Mouse (Mus musculus) G1E-ER4 (cell line): Measurements from ENCODE around the gene Plcb4. TPM values are rescaled to one million over a fixed set of nuclear protein-coding genes. Genes with fewer than 3 reads are reported as not detected.

Experiments used
- GATA1 ChIP-seq: IDR thresholded peaks from one replicate; pipeline ENCODE4 v1.8.0; 2012; ENCODE audit warnings: low read length, inconsistent platforms
- polyA plus RNA-seq: library from polyadenylated mRNA; stranded (reverse); fragments of >175 nt; gene quantifications from 2 replicates; pipeline ENCODE4 v1.2.3, GENCODE M21; 2012

Plcb4 gene
- polyA plus RNA-seq, 1 experiment, result not detected

DNA sequence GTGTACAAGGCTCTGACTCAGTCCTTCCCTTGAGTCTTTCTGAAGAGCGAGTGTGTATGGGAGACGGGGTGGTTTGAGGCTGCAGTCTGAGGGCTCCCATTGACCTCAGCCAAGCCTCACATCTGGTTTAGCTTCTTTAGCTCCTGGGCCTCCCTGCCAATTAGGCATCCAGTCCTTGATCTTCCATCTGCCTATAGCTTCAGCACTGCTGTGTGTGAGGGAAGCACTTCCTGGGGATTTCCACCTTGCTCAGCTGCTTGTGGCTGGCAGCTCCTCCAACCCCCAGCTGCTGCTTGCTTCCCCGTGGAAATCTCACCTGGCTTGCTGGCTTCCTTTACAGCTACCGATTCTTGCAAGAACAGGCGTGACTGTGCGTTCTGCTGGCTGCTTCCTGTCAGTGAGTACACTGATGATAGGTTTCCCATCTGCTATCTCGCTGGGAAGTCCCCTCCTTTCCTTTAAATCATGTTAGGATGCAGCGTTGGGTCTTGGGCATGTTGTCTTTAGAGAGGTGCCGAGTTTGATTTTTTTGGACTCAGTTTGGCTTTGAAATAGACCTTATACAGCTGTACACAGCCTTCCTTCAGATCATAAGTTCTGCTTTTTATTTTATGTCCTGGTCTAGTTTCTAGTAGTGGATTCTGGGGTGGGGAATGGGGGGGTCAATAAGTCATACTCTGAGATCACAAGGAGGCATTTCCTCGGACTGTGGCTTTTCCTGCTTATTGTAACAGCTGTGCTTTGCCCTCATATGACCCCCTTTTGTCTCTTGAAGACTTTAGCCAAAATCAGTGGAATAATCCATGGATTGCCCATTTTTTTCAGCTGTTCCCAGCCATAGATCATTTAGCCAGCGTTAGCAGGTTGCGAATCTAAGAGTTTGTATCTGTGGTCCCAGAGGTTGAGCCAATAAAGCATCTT lies 34.0 kb downstream of the Plcb4 start:
- no peak for TF ChIP-seq GATA1

DNA sequence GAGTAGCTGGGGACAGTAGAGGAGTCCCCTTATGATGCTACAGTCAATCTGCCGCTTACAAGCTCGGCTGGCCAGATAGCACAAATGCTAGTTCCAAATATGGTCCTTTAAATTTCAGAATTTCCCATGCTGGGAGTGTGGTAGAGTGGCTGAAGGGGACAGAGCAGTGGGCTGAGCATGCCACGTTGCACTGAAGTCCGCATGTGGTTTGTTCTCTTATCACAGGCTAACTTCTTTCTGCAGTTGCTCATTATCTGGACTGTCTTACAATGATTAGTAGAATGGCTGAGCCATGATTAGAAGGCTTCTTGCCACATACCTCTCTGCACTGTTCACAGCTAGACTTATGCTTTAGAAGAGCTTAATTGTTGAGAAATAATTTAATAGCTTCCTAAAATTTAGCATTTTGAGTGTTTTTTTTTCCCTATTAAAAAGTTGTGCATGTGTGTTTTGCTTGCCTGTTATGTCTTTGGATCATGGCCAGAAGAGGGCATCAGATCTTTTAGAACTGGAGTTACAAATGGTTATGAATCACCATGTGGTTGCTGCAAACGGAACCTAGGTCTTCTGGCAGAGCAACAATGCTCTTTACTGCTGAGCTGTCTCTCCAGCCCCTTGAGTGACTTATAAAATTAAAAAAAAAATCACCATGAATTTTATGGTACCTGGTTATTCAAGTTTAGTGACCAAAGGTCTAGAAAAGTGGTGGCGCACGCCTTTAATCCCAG lies 42.0 kb downstream of the Plcb4 start:
- TF ChIP-seq GATA1, result no peak

DNA sequence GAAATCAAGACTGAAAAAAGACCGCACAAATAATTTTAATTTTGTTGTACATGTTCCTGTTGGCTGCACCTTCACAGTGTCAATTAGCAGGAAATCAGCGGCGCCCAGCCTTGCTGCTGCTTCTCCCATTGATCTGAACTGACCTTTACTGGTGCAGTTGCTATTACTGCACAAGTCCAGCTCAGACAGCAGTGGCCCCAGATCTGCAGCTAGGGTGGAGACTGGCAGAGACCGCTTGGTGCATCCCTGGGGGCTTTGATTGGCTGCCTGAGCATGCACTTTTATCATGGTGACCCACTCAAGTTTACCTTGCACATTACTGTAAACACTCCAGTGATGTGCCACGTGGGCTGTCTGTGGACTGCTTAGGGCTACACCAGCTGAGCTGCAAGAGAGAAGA lies 45.9 kb downstream of the Plcb4 start:
- no peak for TF ChIP-seq GATA1

DNA sequence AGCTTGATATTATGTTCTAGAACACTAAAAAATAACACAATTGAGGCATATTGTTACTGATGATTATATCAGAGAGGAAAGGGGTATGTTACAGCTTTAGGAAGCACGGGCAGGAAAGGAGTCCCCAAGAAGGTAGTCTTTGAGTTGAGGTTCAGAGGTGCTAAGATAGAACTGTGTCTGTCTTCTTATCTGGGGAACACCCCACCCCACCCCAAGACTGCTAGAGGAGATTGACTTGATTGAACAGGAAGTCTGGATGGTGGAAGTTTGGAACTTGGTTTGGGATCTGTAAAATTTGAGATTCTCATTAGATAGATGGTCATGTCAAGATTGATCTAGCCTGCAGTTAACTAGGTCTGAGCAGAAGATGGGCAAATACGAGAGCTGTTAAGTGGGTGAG lies 48.5 kb downstream of the Plcb4 start:
- TF ChIP-seq GATA1, result no peak

- no peak for TF ChIP-seq GATA1
Observed at GRCm38 (mm10) chr2:135708386-135708785, 49.6 kb downstream of the Plcb4 start.

DNA sequence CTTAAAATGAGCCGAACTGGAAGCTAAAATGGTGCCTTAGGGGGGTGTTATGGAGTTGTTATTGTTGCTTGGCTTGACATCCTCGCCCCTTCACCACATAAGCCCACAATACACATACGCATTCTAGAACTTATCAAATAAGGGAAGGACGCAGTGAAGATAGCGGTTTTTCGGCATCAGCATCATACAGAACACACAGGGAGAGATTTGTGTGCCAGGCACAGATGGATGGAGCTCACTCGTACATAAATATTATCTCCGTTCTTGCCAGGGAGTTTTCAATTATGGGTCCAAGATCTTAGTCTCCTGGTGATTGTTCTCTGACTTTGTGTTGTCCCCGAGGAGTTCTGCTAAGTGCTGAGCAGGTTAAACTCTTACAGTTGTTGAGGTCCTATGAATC lies 50.0 kb downstream of the Plcb4 start:
- TF ChIP-seq GATA1, result no peak

DNA sequence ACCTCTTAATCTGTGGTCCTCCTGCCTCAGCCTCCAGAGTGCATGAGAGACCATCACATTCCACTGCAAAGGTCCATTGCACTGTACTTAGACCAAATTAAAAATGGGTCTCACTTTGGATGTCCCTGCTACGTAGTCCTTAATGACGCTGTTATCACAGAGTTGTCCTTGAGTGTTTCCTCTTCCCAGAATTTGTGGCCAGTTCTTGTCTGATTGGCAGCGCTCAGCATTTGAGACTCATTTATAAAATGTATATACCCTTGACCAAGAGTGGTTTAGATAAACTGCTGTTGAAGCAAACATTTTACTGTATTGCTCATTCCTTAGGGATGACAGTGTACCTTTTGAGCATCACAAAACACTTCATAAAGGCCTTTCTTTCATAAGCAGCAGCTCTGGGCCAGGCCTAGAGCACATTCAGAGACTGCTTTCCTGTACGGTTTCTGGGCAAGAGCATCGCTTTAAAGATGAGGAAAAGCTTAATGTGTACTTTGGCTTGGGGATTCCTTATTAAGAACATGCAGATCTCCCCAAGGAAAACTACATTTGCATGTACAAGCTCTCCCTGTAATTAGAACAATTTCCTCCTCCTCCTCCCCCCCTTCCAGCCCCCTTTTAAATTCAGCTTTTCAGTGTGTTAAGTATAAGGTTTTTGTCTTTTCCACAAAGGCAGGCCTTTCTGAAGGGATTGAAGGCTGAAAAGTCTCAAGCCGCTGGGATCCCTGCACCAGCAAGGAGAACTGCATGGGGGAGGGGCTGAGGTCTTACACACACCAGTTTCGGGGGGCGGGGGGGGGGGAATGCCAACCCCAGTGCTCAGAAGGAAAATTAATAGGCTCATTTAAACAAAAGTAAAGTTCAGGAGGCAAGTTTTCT lies 52.5 kb downstream of the Plcb4 start:
- TF ChIP-seq GATA1, result no peak

GRCm38 (mm10) chr2:135711925-135712288 lies 53.1 kb downstream of the Plcb4 start:
- TF ChIP-seq GATA1, result no peak

DNA sequence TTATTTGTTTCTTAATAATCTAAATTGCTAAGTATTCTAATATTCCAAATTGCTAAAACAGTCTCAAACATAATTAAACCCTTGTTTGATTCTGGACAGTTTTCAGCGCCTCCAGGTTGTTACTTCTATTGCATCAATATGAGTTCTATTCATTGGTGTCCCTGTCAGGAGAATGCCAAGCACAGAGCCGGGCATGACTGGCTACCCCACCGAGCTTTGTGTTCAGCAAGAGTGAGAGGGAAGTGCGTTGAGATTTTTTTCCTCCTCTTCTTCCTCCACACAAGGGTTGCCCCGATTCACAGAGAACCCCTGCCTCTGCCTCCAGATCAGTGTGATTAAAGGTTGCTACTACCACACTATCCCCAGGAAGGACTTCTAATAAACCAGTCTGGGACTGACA lies 53.5 kb downstream of the Plcb4 start:
- no peak for TF ChIP-seq GATA1

DNA sequence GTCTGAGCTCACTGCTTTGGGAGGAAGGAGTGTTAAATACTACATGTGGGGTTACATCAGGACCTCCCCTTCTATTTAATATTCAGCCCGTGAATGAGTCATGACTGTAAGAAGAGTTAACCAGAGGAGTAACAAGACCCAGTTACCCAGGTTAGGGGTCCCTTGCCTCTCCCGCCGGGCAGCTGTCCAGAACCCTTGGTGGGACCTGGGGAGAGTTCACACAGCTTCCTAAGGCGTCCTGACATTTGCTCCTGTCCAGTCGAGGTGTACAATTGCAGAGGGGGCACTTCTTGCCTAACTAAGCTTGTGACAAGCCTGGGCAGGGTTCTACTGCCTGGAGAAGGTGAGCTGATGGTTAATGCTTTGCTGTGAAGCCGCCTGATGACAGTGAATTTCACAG lies 54.1 kb downstream of the Plcb4 start:
- TF ChIP-seq GATA1, result no peak

DNA sequence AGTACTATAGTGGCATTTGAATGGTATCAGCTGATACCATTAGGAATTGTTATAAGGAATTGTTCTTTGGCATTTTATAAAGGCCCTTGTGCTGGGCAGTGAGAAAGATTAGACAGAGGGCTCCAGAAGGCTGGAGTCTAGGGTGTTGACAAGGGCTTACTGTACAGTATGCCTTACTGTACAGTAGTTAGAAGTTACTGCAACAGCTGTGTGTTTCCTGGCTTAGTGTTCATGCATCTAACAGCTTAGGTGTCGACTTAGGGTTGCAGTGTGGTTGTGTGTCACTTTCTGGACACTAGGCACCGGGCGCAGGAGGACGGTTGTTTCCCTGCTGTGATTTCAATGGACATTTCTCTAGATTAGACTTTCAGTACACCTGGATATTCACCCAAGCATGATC lies 57.4 kb downstream of the Plcb4 start:
- TF ChIP-seq GATA1, result no peak

GRCm38 (mm10) chr2:135717232-135718134 lies 58.7 kb downstream of the Plcb4 start:
- TF ChIP-seq GATA1, result no peak

- no peak for TF ChIP-seq GATA1
Observed at GRCm38 (mm10) chr2:135722109-135722508, 63.3 kb downstream of the Plcb4 start.

- no peak for TF ChIP-seq GATA1
Observed at GRCm38 (mm10) chr2:135723387-135723786, 64.6 kb downstream of the Plcb4 start.

DNA sequence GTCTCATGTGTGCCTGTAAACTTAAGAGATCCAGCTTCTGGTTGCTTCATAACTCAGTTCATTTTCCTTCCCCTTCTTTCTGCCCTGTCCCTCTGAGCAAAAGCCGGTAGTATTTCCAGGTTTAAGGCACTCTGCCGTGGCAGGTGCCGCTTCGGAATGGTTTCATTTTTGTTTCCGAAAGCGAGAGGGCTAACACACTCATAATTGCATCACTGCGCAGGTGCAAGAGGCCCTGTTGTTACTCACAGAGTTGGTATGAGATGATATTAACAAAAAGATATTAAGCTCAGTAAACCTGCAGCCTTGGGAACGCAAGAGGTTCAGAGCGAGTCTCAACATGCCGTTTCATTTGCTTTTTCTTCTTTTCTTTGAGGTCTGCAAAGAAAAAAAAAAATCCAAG lies 65.7 kb downstream of the Plcb4 start:
- TF ChIP-seq GATA1, result no peak

- no peak for TF ChIP-seq GATA1
Observed at GRCm38 (mm10) chr2:135725362-135725761, 66.6 kb downstream of the Plcb4 start.
